Mouse (Mus musculus) midbrain, postnatal 0 days (tissue): ENCODE results near the gene Kit. TPM values are rescaled to one million over a fixed set of nuclear protein-coding genes. Genes with fewer than 3 reads are reported as not detected.

Experiments used
- ATAC-seq: fragments of 200-750 bp; cut with Nextera tagmentation; 2 replicates; pipeline ENCODE4 v1.8.0; 2017; ENCODE audit warnings: moderate number of reproducible peaks, mild to moderate bottlenecking, moderate TSS enrichment, moderate library complexity; ENCODE audit not compliant: low FRiP score
- DNase-seq: peaks from one replicate; pipeline ENCODE4 v3.0.0-alpha.2; 2015; ENCODE audit warnings: low spot score
- H3K27ac ChIP-seq: fragments of 300-500 bp; sonication (generic); 2 replicates; pipeline ENCODE4 v1.5.1; 2014; ENCODE audit warnings: low read depth, mild to moderate bottlenecking, low read length, mixed read lengths
- H3K27me3 ChIP-seq: fragments of 300-500 bp; sonication (generic); 2 replicates; pipeline ENCODE4 v1.6.1; 2014; ENCODE audit warnings: low read length, control low read depth, mixed read lengths; ENCODE audit not compliant: insufficient read depth
- H3K36me3 ChIP-seq: fragments of 300-500 bp; sonication (generic); 2 replicates; pipeline ENCODE4 v1.6.1; 2014; ENCODE audit warnings: low read length, control low read depth, mixed read lengths; ENCODE audit not compliant: insufficient read depth
- H3K4me1 ChIP-seq: fragments of 300-500 bp; sonication (generic); 2 replicates; pipeline ENCODE4 v1.6.1; 2014; ENCODE audit warnings: mild to moderate bottlenecking, control low read depth, antibody characterized with exemption, low read length, mixed read lengths; ENCODE audit not compliant: insufficient read depth
- H3K4me2 ChIP-seq: fragments of 300-500 bp; sonication (generic); 2 replicates; pipeline ENCODE4 v1.6.1; 2014; ENCODE audit warnings: low read depth, mild to moderate bottlenecking, low read length, mixed read lengths; ENCODE audit not compliant: poor library complexity, severe bottlenecking
- H3K4me3 ChIP-seq: fragments of 300-500 bp; sonication (generic); 2 replicates; pipeline ENCODE4 v1.5.1; 2014; ENCODE audit warnings: low read depth, mild to moderate bottlenecking, low read length, moderate library complexity
- H3K9ac ChIP-seq: fragments of 300-500 bp; sonication (generic); replicated peaks from 2 replicates; pipeline ENCODE4 v1.6.1; 2014; ENCODE audit warnings: mild to moderate bottlenecking, low read length, moderate library complexity, mixed read lengths; ENCODE audit not compliant: poor library complexity, severe bottlenecking
- H3K9me3 ChIP-seq: fragments of 300-500 bp; sonication (generic); 2 replicates; pipeline ENCODE4 v1.6.1; 2016; ENCODE audit warnings: low read length, control low read depth
- CTCF ChIP-seq: IDR thresholded peaks from 2 replicates; pipeline ENCODE4 v1.5.1; 2016; ENCODE audit warnings: antibody characterized with exemption, mild to moderate bottlenecking
- WGBS: fragments of 180-500 bp; shearing (Covaris S2); extraction: QIAGEN DNeasy Blood & Tissue Kit; methylation state at CpG from one replicate; pipeline ENCODE4 v1.1.7; 2014; 5-methylcytosine and 5-hydroxymethylcytosine counted together
- polyA plus RNA-seq: library from polyadenylated mRNA; unstranded; fragments of >200 nt; fragmentation: Nextera tagmentation; extraction: Ambion mirVana; gene quantifications from 2 replicates; pipeline ENCODE4 v1.2.1, GENCODE M21; 2015
- total RNA-seq: library from RNA; depleted of rRNA; stranded (reverse); fragments of >200 nt; gene quantifications from 2 replicates; pipeline ENCODE4 v1.2.3, GENCODE M21; 2014

Gene Kit
- total and polyA plus RNA-seq, 2 experiments from 2014 or later = 29.9 to 51.6 TPM

- DNase-seq (no peak), ATAC-seq (no peak)
- H3K36me3 ChIP-seq = no peaks in the 10 kb centered on the region
- no peak overlapping the region for H3K4me2 ChIP-seq
- H3K27ac ChIP-seq = no peak overlapping the region
- no peak for TF ChIP-seq CTCF
- H3K9me3 ChIP-seq = no peaks in the 10 kb centered on the region
- H3K4me3 ChIP-seq = no peak overlapping the region
- WGBS = 86% methylated on average over 11 of the region's 11 CpGs
- no peak overlapping the region for H3K9ac ChIP-seq
- H3K4me1 ChIP-seq = 0 out of 2 replicates have a peak, but pooled peaks cover 3% of the 10 kb centered on the region
- H3K27me3 ChIP-seq = 0 out of 2 replicates have a peak, but pooled peaks cover 4% of the 10 kb centered on the region
Measured at GRCm38 (mm10) chr5:75579646-75580268, 5.0 kb downstream of the Kit start.

- no peak overlapping the region for H3K9ac ChIP-seq
- H3K27me3 ChIP-seq = 0 out of 2 replicates have a peak, but pooled peaks cover 4% of the 10 kb centered on the region
- no peaks in the 10 kb centered on the region for H3K36me3 ChIP-seq
- DNase-seq = no peak
- ATAC-seq = no peak
- no peak overlapping the region for H3K4me2 ChIP-seq
- H3K4me1 ChIP-seq = 0 out of 2 replicates have a peak, but pooled peaks cover 3% of the 10 kb centered on the region
- H3K4me3 ChIP-seq = no peak overlapping the region
- no peaks in the 10 kb centered on the region for H3K9me3 ChIP-seq
- 91% methylated on average over 7 of the region's 7 CpGs for WGBS
- no peak overlapping the region for H3K27ac ChIP-seq
- TF ChIP-seq CTCF = no peak
Measured at GRCm38 (mm10) chr5:75581926-75582325, 7.2 kb downstream of the Kit start.

GRCm38 (mm10) chr5:75587781-75588180, 13.1 kb downstream of the Kit start:
- Histone ChIP-seq H3K36me3 (no peaks in the 10 kb centered on the region), H3K27ac (no peak overlapping the region), H3K27me3 (no peaks in the 10 kb centered on the region), H3K9ac (no peak overlapping the region), H3K4me2 (no peak overlapping the region), H3K4me3 (no peak overlapping the region), H3K9me3 (no peaks in the 10 kb centered on the region), H3K4me1 (0 out of 2 replicates have a peak, but pooled peaks cover 4% of the 10 kb centered on the region)
- no peak for TF ChIP-seq CTCF
- ATAC-seq (no peak), DNase-seq (no peak)
- 92% methylated on average over 4 of the region's 4 CpGs for WGBS

GRCm38 (mm10) chr5:75589552-75590346, 15.0 kb downstream of the Kit start:
- H3K27ac ChIP-seq = no peak overlapping the region
- H3K9ac ChIP-seq = no peak overlapping the region
- no peaks in the 10 kb centered on the region for H3K27me3 ChIP-seq
- no peak overlapping the region for H3K4me3 ChIP-seq
- no peaks in the 10 kb centered on the region for H3K9me3 ChIP-seq
- 91% methylated on average over 15 of the region's 15 CpGs for WGBS
- H3K4me2 ChIP-seq = no peak overlapping the region
- DNase-seq = no peak
- TF ChIP-seq CTCF = no peak
- 0 out of 2 replicates have a peak, but pooled peaks cover 4% of the 10 kb centered on the region for H3K4me1 ChIP-seq
- no peaks in the 10 kb centered on the region for H3K36me3 ChIP-seq
- ATAC-seq = no peak

- H3K9me3 ChIP-seq = no peaks in the 10 kb centered on the region
- 0 out of 2 replicates have a peak, but pooled peaks cover 4% of the 10 kb centered on the region for H3K4me1 ChIP-seq
- H3K9ac ChIP-seq = no peak overlapping the region
- no peak for ATAC-seq
- no peaks in the 10 kb centered on the region for H3K36me3 ChIP-seq
- no peak overlapping the region for H3K4me3 ChIP-seq
- no peak overlapping the region for H3K4me2 ChIP-seq
- DNase-seq = no peak
- 48% methylated on average over 6 of the region's 6 CpGs for WGBS
- TF ChIP-seq CTCF = no peak
- no peak overlapping the region for H3K27ac ChIP-seq
- H3K27me3 ChIP-seq = no peaks in the 10 kb centered on the region
Measured at GRCm38 (mm10) chr5:75590961-75591360, 16.2 kb downstream of the Kit start.

GRCm38 (mm10) chr5:75591567-75591966, 16.9 kb downstream of the Kit start:
- Histone ChIP-seq H3K9me3 (no peaks in the 10 kb centered on the region), H3K27me3 (no peaks in the 10 kb centered on the region), H3K36me3 (no peaks in the 10 kb centered on the region), H3K4me1 (0 out of 2 replicates have a peak, but pooled peaks cover 4% of the 10 kb centered on the region), H3K9ac (no peak overlapping the region), H3K27ac (0 out of 2 replicates have a peak overlapping the region, but pooled peaks have one; percentile 18), H3K4me3 (no peak overlapping the region), H3K4me2 (no peak overlapping the region)
- ATAC-seq = no peak
- TF ChIP-seq CTCF = peak; percentile 11; the same call in 1 of the 2 replicates
- peak; percentile 46 for DNase-seq
- WGBS = 48% methylated on average over 11 of the region's 11 CpGs
